Mouse (Mus musculus): ENCODE data around the gene Pde6c. TPM values are rescaled to one million over a fixed set of nuclear protein-coding genes. Genes with fewer than 3 reads are reported as not detected.

Gene Pde6c
- polyA plus RNA-seq, 1 experiment from 2014 or later, result 0.02 TPM

- Histone ChIP-seq H3K4me2 (replicated peaks; ENCODE audit: low read depth) (no peak overlapping the region), H3K9ac (ENCODE audit: low read length) (no peak overlapping the region), H3K27me3 (ENCODE audit: control insufficient read depth, insufficient read depth, low read length) (peaks cover 4% of the 10 kb centered on the region; the same call in 1 of the 2 replicates), H3K9me3 (ENCODE audit: control insufficient read depth, low read length) (no peaks in the 10 kb centered on the region), H3K4me1 (replicated peaks; ENCODE audit: control insufficient read depth, insufficient read depth) (no peaks in the 10 kb centered on the region), H3K27ac (replicated peaks) (no peak overlapping the region), H3K4me3 (ENCODE audit: low read depth, low read length) (no peak overlapping the region), H3K36me3 (ENCODE audit: control insufficient read depth, insufficient read depth, low read length) (no peaks in the 10 kb centered on the region)
- no peak for TF ChIP-seq EP300 (optimal IDR thresholded peaks at IDR 0.05)
- TF ChIP-seq CTCF (IDR thresholded peaks at IDR 0.05; ENCODE audit: low read depth), result no peak
- 35% methylated on average over 4 of the region's 4 CpGs for WGBS
- DNase-seq (ENCODE audit: low spot score) (no peak), ATAC-seq (ENCODE audit: low FRiP score, low TSS enrichment) (no peak)
Observed at GRCm38 (mm10) chr19:38096231-38096630, 36.4 kb upstream of the Pde6c start.

GRCm38 (mm10) chr19:38096858-38097758 is 35.5 kb upstream of the Pde6c start, which contains the start of gene Ffar4:
TSS of gene Ffar4 (plus strand) at chr19:38097071.
- TF ChIP-seq CTCF (IDR thresholded peaks at IDR 0.05; ENCODE audit: low read depth) (no peak), EP300 (optimal IDR thresholded peaks at IDR 0.05) (no peak)
- peaks cover 4% of the 10 kb centered on the region; the same call in 1 of the 2 replicates for H3K27me3 ChIP-seq (ENCODE audit: control insufficient read depth, insufficient read depth, low read length)
- peak within 1 kb of the TSS; percentile 46 for H3K4me2 ChIP-seq (replicated peaks; ENCODE audit: low read depth)
- H3K4me1 ChIP-seq (replicated peaks; ENCODE audit: control insufficient read depth, insufficient read depth), result no peaks in the 10 kb centered on the region
- no peak within 1 kb of the TSS for H3K27ac ChIP-seq (replicated peaks)
- peak; percentile 77 for ATAC-seq (ENCODE audit: low FRiP score, low TSS enrichment)
- peak within 1 kb of the TSS; percentile 30 for H3K4me3 ChIP-seq (ENCODE audit: low read depth, low read length)
- H3K9me3 ChIP-seq (ENCODE audit: control insufficient read depth, low read length), result no peaks in the 10 kb centered on the region
- under 1% methylated on average over 75 of the region's 77 CpGs for WGBS
- peak; percentile 70 for DNase-seq (ENCODE audit: low spot score)
- no peaks in the 10 kb centered on the region for H3K36me3 ChIP-seq (ENCODE audit: control insufficient read depth, insufficient read depth, low read length)
- H3K9ac ChIP-seq (ENCODE audit: low read length), result no peak within 1 kb of the TSS

GRCm38 (mm10) chr19:38107871-38108270 is 24.7 kb upstream of the Pde6c start:
- Histone ChIP-seq H3K9me3 (ENCODE audit: control insufficient read depth, low read length) (no peaks in the 10 kb centered on the region), H3K27me3 (ENCODE audit: control insufficient read depth, insufficient read depth, low read length) (no peaks in the 10 kb centered on the region), H3K9ac (ENCODE audit: low read length) (no peak overlapping the region), H3K4me3 (ENCODE audit: low read depth, low read length) (no peak overlapping the region), H3K36me3 (ENCODE audit: control insufficient read depth, insufficient read depth, low read length) (no peaks in the 10 kb centered on the region), H3K27ac (replicated peaks) (no peak overlapping the region), H3K4me2 (replicated peaks; ENCODE audit: low read depth) (no peak overlapping the region), H3K4me1 (replicated peaks; ENCODE audit: control insufficient read depth, insufficient read depth) (no peaks in the 10 kb centered on the region)
- 87% methylated on average over 4 of the region's 4 CpGs for WGBS
- no peak for DNase-seq (ENCODE audit: low spot score)
- no peak for ATAC-seq (ENCODE audit: low FRiP score, low TSS enrichment)
- TF ChIP-seq CTCF (IDR thresholded peaks at IDR 0.05; ENCODE audit: low read depth) (no peak), EP300 (optimal IDR thresholded peaks at IDR 0.05) (no peak)

- no peaks in the 10 kb centered on the region for H3K4me1 ChIP-seq (replicated peaks; ENCODE audit: control insufficient read depth, insufficient read depth)
Observed at GRCm38 (mm10) chr19:38109506-38110242, 22.9 kb upstream of the Pde6c start.

GRCm38 (mm10) chr19:38111056-38111455 is 21.5 kb upstream of the Pde6c start:
- H3K9ac ChIP-seq (ENCODE audit: low read length), result no peak overlapping the region
- no peaks in the 10 kb centered on the region for H3K4me1 ChIP-seq (replicated peaks; ENCODE audit: control insufficient read depth, insufficient read depth)
- no peak overlapping the region for H3K4me2 ChIP-seq (replicated peaks; ENCODE audit: low read depth)
- no peaks in the 10 kb centered on the region for H3K27me3 ChIP-seq (ENCODE audit: control insufficient read depth, insufficient read depth, low read length)
- no peaks in the 10 kb centered on the region for H3K9me3 ChIP-seq (ENCODE audit: control insufficient read depth, low read length)
- no peak overlapping the region for H3K27ac ChIP-seq (replicated peaks)
- DNase-seq (ENCODE audit: low spot score) (no peak), ATAC-seq (ENCODE audit: low FRiP score, low TSS enrichment) (no peak)
- TF ChIP-seq CTCF (IDR thresholded peaks at IDR 0.05; ENCODE audit: low read depth), result no peak
- TF ChIP-seq EP300 (optimal IDR thresholded peaks at IDR 0.05), result no peak
- WGBS, result 66% methylated on average over 8 of the region's 8 CpGs
- H3K36me3 ChIP-seq (ENCODE audit: control insufficient read depth, insufficient read depth, low read length), result no peaks in the 10 kb centered on the region
- H3K4me3 ChIP-seq (ENCODE audit: low read depth, low read length), result no peak overlapping the region

More at GRCm38 (mm10) chr19:38109506-38110242, 22.9 kb upstream of the Pde6c start:
- H3K27ac ChIP-seq (replicated peaks), result no peak overlapping the region
- H3K27me3 ChIP-seq (ENCODE audit: control insufficient read depth, insufficient read depth, low read length), result no peaks in the 10 kb centered on the region
- no peak overlapping the region for H3K9ac ChIP-seq (ENCODE audit: low read length)
- H3K36me3 ChIP-seq (ENCODE audit: control insufficient read depth, insufficient read depth, low read length), result no peaks in the 10 kb centered on the region
- WGBS, result 89% methylated on average over 15 of the region's 15 CpGs
- DNase-seq (ENCODE audit: low spot score), result no peak
- TF ChIP-seq EP300 (optimal IDR thresholded peaks at IDR 0.05), result no peak
- TF ChIP-seq CTCF (IDR thresholded peaks at IDR 0.05; ENCODE audit: low read depth), result no peak
- H3K9me3 ChIP-seq (ENCODE audit: control insufficient read depth, low read length), result no peaks in the 10 kb centered on the region
- no peak overlapping the region for H3K4me2 ChIP-seq (replicated peaks; ENCODE audit: low read depth)
- no peak overlapping the region for H3K4me3 ChIP-seq (ENCODE audit: low read depth, low read length)
- no peak for ATAC-seq (ENCODE audit: low FRiP score, low TSS enrichment)
